Mouse (Mus musculus): ENCODE results near the gene Hspb7. TPM values are rescaled to one million over a fixed set of nuclear protein-coding genes. Genes with fewer than 3 reads are reported as not detected.

Gene Hspb7
- total and polyA plus RNA-seq, 3 experiments, result not detected

- H3K27ac ChIP-seq (ENCODE audit: control insufficient read depth, low read depth, low read length), result no peak overlapping the region
- H3K4me1 ChIP-seq (ENCODE audit: control insufficient read depth in 1 of 2, insufficient read depth in 2 of 2, low read length in 2 of 2), result no peaks in the 10 kb centered on the region
- peaks cover 0 to 4% of the 10 kb centered on the region in 2 experiments; a peak in 1 of 4 replicates for H3K36me3 ChIP-seq (ENCODE audit: control insufficient read depth in 1 of 2, insufficient read depth in 2 of 2, low read length in 2 of 2)
- no peaks in the 10 kb centered on the region for H3K27me3 ChIP-seq (ENCODE audit: control insufficient read depth in 1 of 2, insufficient read depth in 2 of 2, low read length in 2 of 2)
- DNase-seq (ENCODE audit: low read depth, low spot score), result no peak
- no peak overlapping the region for H3K9ac ChIP-seq (ENCODE audit: control insufficient read depth, low read depth, low read length, poor library complexity, severe bottlenecking)
- no peaks in the 10 kb centered on the region for H3K9me3 ChIP-seq (replicated peaks; ENCODE audit: insufficient read depth, low read length)
- no peaks in the 10 kb centered on the region for H3K79me2 ChIP-seq (ENCODE audit: control insufficient read depth, insufficient read depth, low read length, poor library complexity)
- TF ChIP-seq MAZ (IDR thresholded peaks at IDR 0.05; ENCODE audit: low read depth, low read length) (no peak), UBTF (IDR thresholded peaks at IDR 0.05; ENCODE audit: borderline replicate concordance, insufficient read depth, low read depth, low read length) (no peak), CHD1 (IDR thresholded peaks at IDR 0.05; ENCODE audit: low read depth, low read length) (no peak), ETS1 (IDR thresholded peaks at IDR 0.05; ENCODE audit: low read depth, low read length) (no peak), NELFE (IDR thresholded peaks at IDR 0.05; ENCODE audit: low read depth, low read length) (no peak), USF2 (IDR thresholded peaks at IDR 0.05; ENCODE audit: borderline replicate concordance in 1 of 2, insufficient read depth in 1 of 2, low read depth in 1 of 2, low read length in 2 of 2) (no peak), TAL1 (IDR thresholded peaks at IDR 0.05; ENCODE audit: low read length) (no peak), MXI1 (IDR thresholded peaks at IDR 0.05; ENCODE audit: low read depth, low read length) (no peak), HCFC1 (IDR thresholded peaks at IDR 0.05; ENCODE audit: low read depth, low read length) (no peak), MAFK (IDR thresholded peaks at IDR 0.05; ENCODE audit: borderline replicate concordance, low read depth, low read length) (no peak), ZNF384 (IDR thresholded peaks at IDR 0.05; ENCODE audit: low read depth, low read length) (no peak)
- H3K4me3 ChIP-seq (ENCODE audit: control insufficient read depth in 1 of 2, insufficient read depth in 1 of 2, low read depth in 2 of 2, low read length in 2 of 2), result no peak overlapping the region
Observed at GRCm38 (mm10) chr4:141464722-141465121, 44.1 kb downstream of the Hspb7 start.

- H3K9ac ChIP-seq (ENCODE audit: control insufficient read depth, low read depth, low read length, poor library complexity, severe bottlenecking), result no peak overlapping the region
- H3K27me3 ChIP-seq (ENCODE audit: control insufficient read depth in 1 of 2, insufficient read depth in 2 of 2, low read length in 2 of 2), result no peaks in the 10 kb centered on the region
- no peak overlapping the region for H3K27ac ChIP-seq (ENCODE audit: control insufficient read depth, low read depth, low read length)
- H3K79me2 ChIP-seq (ENCODE audit: control insufficient read depth, insufficient read depth, low read length, poor library complexity), result no peaks in the 10 kb centered on the region
- peaks cover 0 to 4% of the 10 kb centered on the region in 2 experiments; a peak in 1 of 4 replicates for H3K36me3 ChIP-seq (ENCODE audit: control insufficient read depth in 1 of 2, insufficient read depth in 2 of 2, low read length in 2 of 2)
- no peaks in the 10 kb centered on the region for H3K4me1 ChIP-seq (ENCODE audit: control insufficient read depth in 1 of 2, insufficient read depth in 2 of 2, low read length in 2 of 2)
- no peak overlapping the region for H3K4me3 ChIP-seq (ENCODE audit: control insufficient read depth in 1 of 2, insufficient read depth in 1 of 2, low read depth in 2 of 2, low read length in 2 of 2)
- TF ChIP-seq KAT2A (conservative IDR thresholded peaks at IDR 0.05; ENCODE audit: low read depth, low read length), result no peak
- no peak for TF ChIP-seq GATA1 (IDR thresholded peaks at IDR 0.05; ENCODE audit: low read depth, low read length)
- TF ChIP-seq USF2 (IDR thresholded peaks at IDR 0.05; ENCODE audit: borderline replicate concordance in 1 of 2, insufficient read depth in 1 of 2, low read depth in 1 of 2, low read length in 2 of 2), result no peak
- TF ChIP-seq MAZ (IDR thresholded peaks at IDR 0.05; ENCODE audit: low read depth, low read length), result no peak
- H3K9me3 ChIP-seq (replicated peaks; ENCODE audit: insufficient read depth, low read length), result no peaks in the 10 kb centered on the region
- DNase-seq (ENCODE audit: low read depth, low spot score), result no peak
Observed at GRCm38 (mm10) chr4:141465512-141466288, 45.1 kb downstream of the Hspb7 start.

Measured in MEL (cell line).